Mouse (Mus musculus) hindbrain, embryonic 16.5 days (tissue): ENCODE data around the gene Pkn1. TPM values are rescaled to one million over a fixed set of nuclear protein-coding genes. Genes with fewer than 3 reads are reported as not detected.

ENCODE experiments used
- ATAC-seq: fragments of 200-750 bp; cut with Nextera tagmentation; 2 replicates; pipeline ENCODE4 v1.8.0; 2017; ENCODE audit warnings: moderate TSS enrichment, moderate library complexity
- H3K27ac ChIP-seq: fragments of 300-500 bp; sonication (generic); 2 replicates; pipeline ENCODE4 v1.5.1; 2014; ENCODE audit warnings: low read depth, mild to moderate bottlenecking, control low read depth, low read length, moderate library complexity
- H3K27me3 ChIP-seq: fragments of 300-500 bp; sonication (generic); replicated peaks from 2 replicates; pipeline ENCODE4 v1.6.1; 2014; ENCODE audit warnings: low read length; ENCODE audit not compliant: control insufficient read depth, insufficient read depth
- H3K36me3 ChIP-seq: fragments of 300-500 bp; sonication (generic); 2 replicates; pipeline ENCODE4 v1.6.1; 2014; ENCODE audit warnings: mild to moderate bottlenecking, low read length, moderate library complexity, mixed read lengths; ENCODE audit not compliant: control insufficient read depth, insufficient read depth
- H3K4me1 ChIP-seq: fragments of 300-500 bp; sonication (generic); 2 replicates; pipeline ENCODE4 v1.6.1; 2014; ENCODE audit warnings: low read depth, low read length; ENCODE audit not compliant: control insufficient read depth, insufficient read depth
- H3K4me2 ChIP-seq: fragments of 300-500 bp; sonication (generic); 2 replicates; pipeline ENCODE4 v1.6.1; 2014; ENCODE audit warnings: mild to moderate bottlenecking, low read length, control low read depth, moderate library complexity
- H3K4me3 ChIP-seq: fragments of 300-500 bp; sonication (generic); 2 replicates; pipeline ENCODE4 v1.5.1; 2014; ENCODE audit warnings: mild to moderate bottlenecking, low read length, control low read depth, moderate library complexity
- H3K9ac ChIP-seq: fragments of 300-500 bp; sonication (generic); 2 replicates; pipeline ENCODE4 v1.6.1; 2014; ENCODE audit warnings: low read depth, mild to moderate bottlenecking, control low read depth, low read length, moderate library complexity
- H3K9me3 ChIP-seq: fragments of 300-500 bp; sonication (generic); 2 replicates; pipeline ENCODE4 v1.6.1; 2014; ENCODE audit warnings: mild to moderate bottlenecking, low read length, moderate library complexity; ENCODE audit not compliant: control insufficient read depth
- WGBS: fragments of 180-500 bp; shearing (Covaris S2); extraction: QIAGEN DNeasy Blood & Tissue Kit; methylation state at CpG from one replicate; pipeline ENCODE4 v1.1.7; 2014; 5-methylcytosine and 5-hydroxymethylcytosine counted together
- polyA plus RNA-seq: library from polyadenylated mRNA; unstranded; fragments of >200 nt; fragmentation: Nextera tagmentation; extraction: Ambion mirVana; gene quantifications from 2 replicates; pipeline ENCODE4 v1.2.1, GENCODE M21; 2015

The Pkn1 gene
- polyA plus RNA-seq, 1 experiment from 2014 or later = 21.2 TPM

DNA sequence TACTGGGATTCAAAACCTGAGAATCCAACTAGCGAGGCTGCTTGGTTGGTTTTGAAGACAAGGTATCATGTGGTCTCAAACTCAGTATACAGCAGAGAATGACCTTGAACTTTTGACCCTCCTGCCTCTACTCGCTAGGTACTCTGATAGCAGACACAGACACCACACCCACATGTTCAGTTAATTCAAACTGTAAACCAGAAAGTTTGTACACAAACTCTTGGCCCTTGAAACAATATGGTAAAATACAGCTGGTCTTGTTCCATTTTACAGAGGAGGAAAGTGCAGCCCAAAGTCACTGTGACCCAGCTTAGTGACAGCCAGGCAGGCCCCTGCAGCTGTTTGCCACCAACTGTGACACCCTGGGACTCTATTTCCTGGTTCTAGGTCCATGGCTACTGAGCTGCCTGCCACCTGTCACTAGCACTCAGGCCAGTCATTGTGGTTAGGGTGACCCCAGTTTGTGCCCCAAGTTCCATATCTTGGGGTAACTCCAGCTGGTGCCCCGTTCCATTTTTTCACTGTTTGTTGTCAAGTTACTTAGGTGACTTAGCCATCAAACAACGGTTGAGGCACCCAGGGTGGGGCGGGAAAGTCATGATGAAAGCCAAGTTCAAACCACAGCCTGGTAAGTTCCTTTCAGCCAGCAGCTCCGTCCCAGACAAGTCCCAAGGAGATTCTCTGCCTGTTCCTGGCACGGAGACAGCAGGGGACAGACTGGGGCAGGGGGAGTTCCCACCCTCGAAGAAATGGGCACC lies 40.9 kb upstream of the Pkn1 start:
- Histone ChIP-seq H3K4me3 (peak overlapping the region; percentile 49), H3K9ac (no peak overlapping the region), H3K27me3 (peaks cover 7% of the 10 kb centered on the region), H3K4me1 (peaks cover 6% of the 10 kb centered on the region), H3K4me2 (peak overlapping the region; percentile 2; the same call in 1 of the 2 replicates), H3K27ac (no peak overlapping the region), H3K9me3 (no peaks in the 10 kb centered on the region), H3K36me3 (no peaks in the 10 kb centered on the region)
- no peak for ATAC-seq
- 45% methylated on average over 8 of the region's 8 CpGs for WGBS

DNA sequence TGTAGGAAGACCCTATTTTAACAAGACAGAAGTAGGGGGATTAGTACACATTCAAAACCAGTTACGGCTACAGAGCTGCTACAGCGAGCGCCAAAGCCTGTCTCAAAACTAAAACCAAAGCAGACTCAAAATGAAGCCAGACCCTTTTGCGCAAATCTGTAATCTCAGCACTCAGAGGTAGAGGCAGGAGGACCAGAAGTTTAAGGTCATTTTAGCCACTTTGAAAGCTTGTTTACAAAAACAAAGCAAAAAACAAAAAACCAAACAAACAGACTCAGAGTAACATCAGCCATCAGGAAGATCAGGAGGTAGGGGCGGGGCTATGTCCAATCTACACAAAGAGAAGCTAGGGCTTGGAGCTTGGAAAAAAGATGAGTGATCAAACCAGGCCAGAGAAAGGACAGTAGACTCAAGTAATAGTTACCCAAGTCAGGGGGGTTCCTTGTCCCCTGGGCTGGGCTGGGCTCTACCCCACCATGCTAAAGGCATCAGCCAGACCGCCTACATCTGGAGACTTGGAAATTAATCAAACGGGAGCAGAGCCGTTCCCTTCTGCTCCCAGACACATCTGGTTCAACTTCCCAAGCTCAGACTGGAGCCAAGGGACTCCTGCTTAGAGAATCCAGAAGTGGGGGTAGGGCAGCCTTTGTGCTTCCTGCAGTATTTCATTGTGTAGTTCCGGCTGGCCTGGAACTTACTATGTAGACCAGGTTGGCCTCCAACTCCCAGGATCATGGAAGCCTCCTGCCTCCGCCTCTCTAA lies 40.2 kb upstream of the Pkn1 start:
- Histone ChIP-seq H3K4me1 (peaks cover 6% of the 10 kb centered on the region), H3K27ac (no peak overlapping the region), H3K27me3 (peaks cover 7% of the 10 kb centered on the region), H3K9ac (no peak overlapping the region), H3K4me3 (no peak overlapping the region), H3K4me2 (no peak overlapping the region), H3K9me3 (no peaks in the 10 kb centered on the region), H3K36me3 (no peaks in the 10 kb centered on the region)
- ATAC-seq = no peak
- 74% methylated on average over 10 of the region's 10 CpGs for WGBS

DNA sequence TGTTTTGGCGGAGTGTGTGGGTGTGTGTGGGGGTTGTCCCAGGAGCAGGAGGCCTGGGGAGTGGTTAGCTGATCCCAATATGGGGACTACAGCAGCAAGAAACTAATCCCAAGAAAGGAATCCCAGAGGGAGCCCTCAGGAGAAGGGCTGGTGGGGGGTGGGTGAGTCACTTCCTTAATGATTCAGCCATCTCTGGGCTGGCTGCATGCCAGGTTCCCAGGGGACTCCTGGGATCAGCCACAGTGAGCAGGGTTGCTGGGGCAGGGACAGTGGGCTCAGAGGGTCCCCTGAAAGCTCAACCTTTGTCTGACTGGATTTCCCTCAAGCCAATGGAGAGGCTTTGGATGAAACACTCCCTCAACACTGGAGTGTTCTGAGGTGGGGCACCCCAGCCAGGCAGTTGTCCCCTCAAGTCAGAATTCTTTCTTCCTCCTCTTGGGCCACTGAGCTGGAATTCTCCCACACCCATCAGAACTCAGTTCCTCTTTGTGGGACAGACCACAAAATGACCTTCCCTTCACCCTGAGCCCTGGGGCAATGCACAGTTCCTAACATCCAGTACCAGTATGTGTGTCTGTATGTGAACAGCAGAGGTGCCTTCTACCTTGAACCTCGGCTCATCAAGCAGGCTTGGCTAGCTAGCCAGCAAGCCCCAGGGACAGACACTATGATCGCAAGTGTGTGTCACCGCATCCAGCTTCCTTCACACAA lies 39.0 kb upstream of the Pkn1 start:
- H3K9me3 ChIP-seq = no peaks in the 10 kb centered on the region
- peaks cover 7% of the 10 kb centered on the region for H3K27me3 ChIP-seq
- no peak for ATAC-seq
- peaks cover 6% of the 10 kb centered on the region for H3K4me1 ChIP-seq
- no peak overlapping the region for H3K4me2 ChIP-seq
- H3K9ac ChIP-seq = no peak overlapping the region
- 78% methylated on average over 4 of the region's 4 CpGs for WGBS
- no peak overlapping the region for H3K27ac ChIP-seq
- no peak overlapping the region for H3K4me3 ChIP-seq
- no peaks in the 10 kb centered on the region for H3K36me3 ChIP-seq

DNA sequence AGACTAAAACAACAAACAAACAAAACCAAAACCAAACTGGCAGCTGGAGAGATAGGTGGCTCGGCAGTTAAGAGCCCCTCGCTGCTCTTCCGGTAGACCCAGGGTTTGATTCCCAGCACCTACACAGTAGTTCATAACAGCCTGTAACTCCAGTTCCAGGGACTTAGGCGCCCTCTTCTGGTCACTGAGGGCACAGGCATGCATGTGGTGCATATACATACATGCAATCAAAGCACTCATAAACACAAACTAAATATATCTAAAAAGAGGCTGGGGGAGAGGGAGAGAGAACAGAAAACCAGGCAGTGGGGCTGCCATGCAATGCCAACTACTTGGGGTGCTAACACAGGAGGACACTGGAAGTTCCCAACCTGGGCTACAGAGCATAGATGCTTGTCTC lies 38.4 kb upstream of the Pkn1 start:
- Histone ChIP-seq H3K27ac (no peak overlapping the region), H3K27me3 (peaks cover 7% of the 10 kb centered on the region), H3K4me2 (no peak overlapping the region), H3K4me3 (no peak overlapping the region), H3K36me3 (no peaks in the 10 kb centered on the region), H3K9me3 (no peaks in the 10 kb centered on the region), H3K4me1 (peaks cover 6% of the 10 kb centered on the region), H3K9ac (no peak overlapping the region)
- WGBS = 87% methylated on average over 4 of the region's 4 CpGs
- no peak for ATAC-seq

DNA sequence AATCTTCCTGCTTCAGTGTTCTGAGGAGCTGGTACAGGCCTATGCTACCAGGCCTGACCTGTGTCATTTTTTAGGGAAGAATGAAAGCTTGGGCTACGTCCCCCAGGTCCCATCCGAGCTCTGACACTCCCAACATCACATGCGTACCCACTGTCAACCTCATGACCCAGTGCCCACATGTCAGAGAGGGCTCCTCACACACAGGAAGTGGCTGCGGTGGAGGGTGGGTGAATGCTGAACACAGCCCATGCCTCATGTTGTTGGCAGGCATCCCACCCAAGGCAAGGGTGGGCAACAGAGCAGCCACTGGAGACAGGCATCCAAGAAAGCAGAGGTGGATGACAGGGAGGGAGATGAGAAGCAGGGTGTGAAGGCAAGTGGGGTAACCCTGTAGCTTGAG lies 37.7 kb upstream of the Pkn1 start:
- H3K36me3 ChIP-seq = no peaks in the 10 kb centered on the region
- no peak overlapping the region for H3K27ac ChIP-seq
- H3K4me3 ChIP-seq = no peak overlapping the region
- 92% methylated on average over 4 of the region's 4 CpGs for WGBS
- no peak for ATAC-seq
- H3K9me3 ChIP-seq = no peaks in the 10 kb centered on the region
- no peak overlapping the region for H3K9ac ChIP-seq
- H3K27me3 ChIP-seq = peaks cover 7% of the 10 kb centered on the region
- peaks cover 6% of the 10 kb centered on the region for H3K4me1 ChIP-seq
- no peak overlapping the region for H3K4me2 ChIP-seq

DNA sequence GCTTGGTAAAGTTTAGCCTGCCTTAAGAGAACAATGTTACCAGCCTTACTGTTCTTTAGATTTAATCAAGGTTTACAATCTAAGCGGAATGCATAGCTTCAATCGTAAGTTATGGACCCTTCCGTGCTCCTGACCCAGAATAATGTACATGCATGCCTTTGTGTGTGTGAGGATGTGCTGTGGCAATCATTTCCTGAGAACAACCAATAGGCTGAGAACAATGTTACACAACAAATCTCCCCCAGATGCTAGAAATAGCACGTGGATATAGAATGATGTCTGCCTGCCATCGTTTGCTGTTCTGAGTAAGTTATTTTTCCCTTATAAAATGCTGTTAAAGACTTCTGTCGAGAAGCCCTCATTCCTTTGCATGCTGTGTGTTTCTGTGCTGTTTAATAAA lies 33.9 kb upstream of the Pkn1 start:
- WGBS = 86% methylated on average over 6 of the region's 6 CpGs
- H3K4me1 ChIP-seq = no peaks in the 10 kb centered on the region
- no peak overlapping the region for H3K27ac ChIP-seq
- H3K9ac ChIP-seq = no peak overlapping the region
- H3K4me3 ChIP-seq = no peak overlapping the region
- H3K27me3 ChIP-seq = no peaks in the 10 kb centered on the region
- H3K36me3 ChIP-seq = no peaks in the 10 kb centered on the region
- no peak for ATAC-seq
- no peaks in the 10 kb centered on the region for H3K9me3 ChIP-seq
- H3K4me2 ChIP-seq = no peak overlapping the region

DNA sequence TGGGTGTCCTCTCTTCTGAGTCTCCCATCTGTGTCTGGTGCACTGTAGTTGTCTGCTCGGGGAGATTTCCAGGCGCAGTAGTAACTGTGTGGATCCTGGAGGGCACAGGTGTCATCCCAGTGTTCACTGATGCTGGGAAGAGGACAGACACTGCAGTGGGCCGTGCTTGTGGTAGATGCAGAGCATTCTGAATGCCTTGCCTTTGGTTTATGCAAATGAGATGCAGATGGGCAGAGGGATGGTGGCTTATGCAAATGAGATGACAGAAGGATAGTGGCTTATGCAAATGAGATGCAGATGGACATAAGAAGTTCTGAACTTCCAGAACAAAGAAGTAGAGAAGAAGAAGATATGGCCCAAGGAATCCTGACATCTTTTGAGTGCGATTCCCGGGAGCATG lies 32.9 kb upstream of the Pkn1 start:
- Histone ChIP-seq H3K4me3 (no peak overlapping the region), H3K4me1 (no peaks in the 10 kb centered on the region), H3K9me3 (no peaks in the 10 kb centered on the region), H3K4me2 (no peak overlapping the region), H3K36me3 (no peaks in the 10 kb centered on the region), H3K9ac (no peak overlapping the region), H3K27me3 (no peaks in the 10 kb centered on the region), H3K27ac (no peak overlapping the region)
- 73% methylated on average over 5 of the region's 5 CpGs for whole genome bisulfite sequencing
- no peak for ATAC-seq

DNA sequence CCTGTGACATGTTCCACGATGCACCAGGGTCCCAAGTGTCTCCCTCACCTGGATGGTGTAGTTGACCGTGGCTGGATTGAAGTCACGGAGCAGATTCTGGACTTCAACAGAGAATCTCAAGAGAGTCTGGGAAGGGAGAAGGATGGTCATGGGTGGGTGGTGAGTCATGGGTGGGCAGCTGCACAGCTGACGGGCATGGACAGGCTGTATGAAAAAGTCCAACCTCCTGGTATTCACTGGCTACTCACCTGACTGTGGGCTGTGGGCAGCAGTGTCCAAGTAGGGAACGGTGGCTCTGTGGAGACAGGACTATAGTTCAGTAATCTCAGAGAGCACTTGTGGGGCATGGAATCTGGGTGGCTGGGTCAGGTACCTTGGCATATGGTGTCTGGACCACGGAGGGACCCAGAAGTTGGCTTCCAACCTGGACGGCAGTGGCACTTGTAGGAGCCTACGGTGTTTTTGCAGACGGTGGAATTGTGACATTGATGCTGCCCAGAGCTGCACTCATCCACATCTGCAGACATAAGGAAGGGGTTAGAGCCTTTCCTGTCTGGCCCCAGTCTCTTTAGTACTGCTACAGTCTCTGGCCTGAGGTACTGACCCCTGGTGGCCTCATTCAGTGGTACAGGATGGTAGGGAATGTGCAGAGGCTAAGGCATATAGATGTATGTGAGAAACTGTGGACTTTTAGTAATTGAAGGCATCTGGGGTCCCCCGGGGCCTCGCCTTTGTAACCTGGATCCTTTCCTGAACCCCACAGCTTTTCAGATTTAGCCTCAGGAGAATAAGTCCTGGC lies 30.2 kb upstream of the Pkn1 start:
- Histone ChIP-seq H3K36me3 (peaks cover 2% of the 10 kb centered on the region; the same call in 1 of the 2 replicates), H3K4me2 (no peak overlapping the region), H3K27ac (no peak overlapping the region), H3K4me1 (no peaks in the 10 kb centered on the region), H3K9ac (no peak overlapping the region), H3K9me3 (no peaks in the 10 kb centered on the region), H3K27me3 (no peaks in the 10 kb centered on the region), H3K4me3 (no peak overlapping the region)
- 87% methylated on average over 11 of the region's 11 CpGs for WGBS
- no peak for ATAC-seq
